Mouse (Mus musculus): ENCODE data around the gene Rtl6. TPM values are rescaled to one million over a fixed set of nuclear protein-coding genes. Genes with fewer than 3 reads are reported as not detected.

The Rtl6 gene
- total and polyA plus RNA-seq, 3 experiments, result not detected

DNA sequence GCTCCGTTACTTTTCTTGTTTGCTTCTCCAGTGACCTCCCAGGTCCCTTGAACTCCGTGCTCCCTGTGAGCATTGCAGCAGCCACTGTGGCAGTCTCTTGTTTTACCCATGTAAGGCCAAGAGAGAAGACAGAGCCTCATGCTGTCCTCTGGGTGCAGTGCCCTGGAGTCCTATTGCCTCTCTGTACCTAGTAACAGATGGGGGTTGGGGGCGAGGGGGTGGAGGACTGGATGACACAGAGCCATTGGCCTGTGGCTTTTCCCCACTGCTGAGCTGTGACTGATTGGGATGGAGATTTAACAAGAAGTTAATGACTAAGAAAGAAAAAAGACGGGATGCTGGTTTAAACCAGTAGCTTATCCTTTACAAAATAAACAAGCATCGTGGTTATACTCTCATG, 16.4 kb downstream of the Rtl6 start:
- Histone ChIP-seq H3K9me3 (replicated peaks; ENCODE audit: insufficient read depth, low read length) (no peaks in the 10 kb centered on the region), H3K27ac (ENCODE audit: control insufficient read depth, low read depth, low read length) (no peak overlapping the region), H3K4me3 (ENCODE audit: control insufficient read depth in 1 of 2, insufficient read depth in 1 of 2, low read depth in 2 of 2, low read length in 2 of 2) (no peak overlapping the region), H3K79me2 (ENCODE audit: control insufficient read depth, insufficient read depth, low read length, poor library complexity) (no peaks in the 10 kb centered on the region), H3K9ac (ENCODE audit: control insufficient read depth, low read depth, low read length, poor library complexity, severe bottlenecking) (no peak overlapping the region), H3K4me1 (ENCODE audit: control insufficient read depth in 1 of 2, insufficient read depth in 2 of 2, low read length in 2 of 2) (no peaks in the 10 kb centered on the region), H3K36me3 (ENCODE audit: control insufficient read depth in 1 of 2, insufficient read depth in 2 of 2, low read length in 2 of 2) (no peaks in the 10 kb centered on the region), H3K27me3 (ENCODE audit: control insufficient read depth in 1 of 2, insufficient read depth in 2 of 2, low read length in 2 of 2) (no peaks in the 10 kb centered on the region)
- DNase-seq (ENCODE audit: low read depth, low spot score), result no peak
- TF ChIP-seq KAT2A (conservative IDR thresholded peaks at IDR 0.05; ENCODE audit: low read depth, low read length), result no peak
- TF ChIP-seq NELFE (IDR thresholded peaks at IDR 0.05; ENCODE audit: low read depth, low read length), result no peak
- TF ChIP-seq UBTF (IDR thresholded peaks at IDR 0.05; ENCODE audit: borderline replicate concordance, insufficient read depth, low read depth, low read length), result no peak
- TF ChIP-seq ZNF384 (IDR thresholded peaks at IDR 0.05; ENCODE audit: low read depth, low read length), result no peak
- TF ChIP-seq USF1 (IDR thresholded peaks at IDR 0.05; ENCODE audit: low read depth, low read length), result no peak
- TF ChIP-seq JUND (IDR thresholded peaks at IDR 0.05; ENCODE audit: low read depth, low read length), result no peak
- TF ChIP-seq SIN3A (IDR thresholded peaks at IDR 0.05; ENCODE audit: low read length), result no peak
- TF ChIP-seq CHD2 (IDR thresholded peaks at IDR 0.05; ENCODE audit: low read length), result no peak
- no peak for TF ChIP-seq TCF12 (IDR thresholded peaks at IDR 0.05; ENCODE audit: low read depth, low read length)
- TF ChIP-seq E2F4 (IDR thresholded peaks at IDR 0.05; ENCODE audit: borderline replicate concordance, low read depth, low read length), result no peak
- no peak for TF ChIP-seq POLR2AphosphoS2 (IDR thresholded peaks at IDR 0.05; ENCODE audit: low read length)
- TF ChIP-seq ZKSCAN1 (IDR thresholded peaks at IDR 0.05; ENCODE audit: low read depth, low read length), result no peak
- no peak for TF ChIP-seq ZMIZ1 (IDR thresholded peaks at IDR 0.05; ENCODE audit: low read depth, low read length)
- TF ChIP-seq GATA1 (IDR thresholded peaks at IDR 0.05; ENCODE audit: low read depth, low read length), result no peak
- TF ChIP-seq CHD1 (IDR thresholded peaks at IDR 0.05; ENCODE audit: low read depth, low read length), result no peak
- no peak for TF ChIP-seq POLR2A (IDR thresholded peaks at IDR 0.05; ENCODE audit: control insufficient read depth in 1 of 2, insufficient read depth in 1 of 2, low read depth in 1 of 2, low read length in 2 of 2, poor library complexity in 1 of 2)
- no peak for TF ChIP-seq ELF1 (IDR thresholded peaks at IDR 0.05; ENCODE audit: low read depth, low read length)

DNA sequence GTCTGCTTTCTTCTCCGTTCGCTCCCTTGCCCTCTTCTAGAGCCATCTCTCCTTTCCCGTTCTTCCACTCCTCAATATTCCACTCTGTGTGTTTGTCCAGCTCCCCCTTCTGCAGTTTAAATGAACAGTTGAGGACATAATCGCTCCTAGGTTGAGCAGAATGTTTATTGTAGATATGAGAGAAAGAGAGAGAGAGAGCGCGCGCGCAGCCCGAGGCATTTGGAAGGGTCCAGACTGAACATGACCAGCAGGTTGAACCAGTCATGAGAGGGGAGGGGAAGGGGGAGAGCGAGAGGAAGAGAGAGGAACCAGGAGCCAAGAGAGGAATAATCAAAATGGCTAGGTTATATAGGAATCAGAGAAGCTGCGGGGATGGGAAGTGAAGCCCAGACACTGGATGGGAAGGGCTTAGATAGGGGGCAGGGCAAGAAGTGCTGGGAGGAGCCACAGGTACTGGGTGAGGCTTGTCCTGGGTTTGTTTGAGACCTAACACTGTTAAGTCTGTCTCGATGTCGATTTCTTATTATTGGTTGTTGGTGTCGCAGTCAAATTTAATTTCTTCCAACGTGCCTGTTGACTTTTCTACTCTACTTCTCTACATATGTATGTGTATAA, 18.5 kb downstream of the Rtl6 start:
- H3K4me3 ChIP-seq (ENCODE audit: control insufficient read depth in 1 of 2, insufficient read depth in 1 of 2, low read depth in 2 of 2, low read length in 2 of 2), result no peak overlapping the region
- no peaks in the 10 kb centered on the region for H3K4me1 ChIP-seq (ENCODE audit: control insufficient read depth in 1 of 2, insufficient read depth in 2 of 2, low read length in 2 of 2)
- TF ChIP-seq CHD2 (IDR thresholded peaks at IDR 0.05; ENCODE audit: low read length), result no peak
- H3K27ac ChIP-seq (ENCODE audit: control insufficient read depth, low read depth, low read length), result no peak overlapping the region
- H3K9ac ChIP-seq (ENCODE audit: control insufficient read depth, low read depth, low read length, poor library complexity, severe bottlenecking), result no peak overlapping the region
- H3K9me3 ChIP-seq (replicated peaks; ENCODE audit: insufficient read depth, low read length), result no peaks in the 10 kb centered on the region
- DNase-seq (ENCODE audit: low read depth, low spot score), result no peak
- H3K27me3 ChIP-seq (ENCODE audit: control insufficient read depth in 1 of 2, insufficient read depth in 2 of 2, low read length in 2 of 2), result no peaks in the 10 kb centered on the region
- H3K36me3 ChIP-seq (ENCODE audit: control insufficient read depth in 1 of 2, insufficient read depth in 2 of 2, low read length in 2 of 2), result no peaks in the 10 kb centered on the region
- no peaks in the 10 kb centered on the region for H3K79me2 ChIP-seq (ENCODE audit: control insufficient read depth, insufficient read depth, low read length, poor library complexity)
